Mouse (Mus musculus) layer of hippocampus, postnatal 36 days (tissue): ENCODE data around the gene Gm26602. TPM values are rescaled to one million over a fixed set of nuclear protein-coding genes. Genes with fewer than 3 reads are reported as not detected.
"Not testable (repeated sequence)": the region's sequence is repeated elsewhere in the genome, so short reads cannot be mapped to it uniquely, and the experiment has no call there.

ENCODE experiments used
- DNase-seq, 2 experiments: peaks; one replicate each; pipeline ENCODE4 v3.0.0; 2022
- total RNA-seq, 2 experiments: library from RNA; stranded (reverse); gene quantifications; 2 replicates each; pipeline ENCODE4 v1.2.3; 2021

Gene Gm26602
- total RNA-seq: not detected

- no peak for DNase-seq
Measured at GRCm38 (mm10) chr10:79910556-79910955, at the start of gene Gm26602. Gene Gm26602 (plus strand): TSS chr10:79910856.

GRCm38 (mm10) chr10:79861230-79862048 is 49.2 kb upstream of the Gm26602 start:
- no peak for DNase-seq

GRCm38 (mm10) chr10:79862049-79862788 is 48.4 kb upstream of the Gm26602 start:
- DNase-seq: no peak

- DNase-seq: no peak
Measured at GRCm38 (mm10) chr10:79862925-79863324, 47.7 kb upstream of the Gm26602 start.

- no peak for DNase-seq
Measured at GRCm38 (mm10) chr10:79864351-79865188, 46.1 kb upstream of the Gm26602 start.

GRCm38 (mm10) chr10:79865189-79865601 is 45.5 kb upstream of the Gm26602 start:
- no peak for DNase-seq

GRCm38 (mm10) chr10:79865801-79866295 is 44.8 kb upstream of the Gm26602 start:
- DNase-seq: no peak

- no peak for DNase-seq
Measured at GRCm38 (mm10) chr10:79866601-79867000, 44.1 kb upstream of the Gm26602 start.

GRCm38 (mm10) chr10:79871845-79872244 is 38.8 kb upstream of the Gm26602 start:
- no peak for DNase-seq

- DNase-seq: no peak
Measured at GRCm38 (mm10) chr10:79872862-79873261, 37.8 kb upstream of the Gm26602 start.

GRCm38 (mm10) chr10:79873313-79873712 is 37.3 kb upstream of the Gm26602 start:
- DNase-seq: no peak

GRCm38 (mm10) chr10:79873715-79874289 is 36.9 kb upstream of the Gm26602 start:
- no peak for DNase-seq

GRCm38 (mm10) chr10:79874290-79874862 is 36.3 kb upstream of the Gm26602 start, which contains the start of the genes Prtn3 and Plppr3:
Gene Prtn3 (plus strand): TSS chr10:79874476.
Gene Plppr3 (minus strand): TSS chr10:79874634.
- no peak for DNase-seq

- no peak for DNase-seq
Measured at GRCm38 (mm10) chr10:79877174-79877573, 33.5 kb upstream of the Gm26602 start.

GRCm38 (mm10) chr10:79877757-79878156 is 32.9 kb upstream of the Gm26602 start:
- no peak for DNase-seq

- no peak for DNase-seq
Measured at GRCm38 (mm10) chr10:79879527-79879926, 31.1 kb upstream of the Gm26602 start.

GRCm38 (mm10) chr10:79880721-79881120 is 29.9 kb upstream of the Gm26602 start:
- no peak for DNase-seq

GRCm38 (mm10) chr10:79881981-79882380 is 28.7 kb upstream of the Gm26602 start:
- DNase-seq: no peak

- peak; percentile 68 to 75 for DNase-seq
Measured at GRCm38 (mm10) chr10:79883297-79884084, 27.2 kb upstream of the Gm26602 start.

GRCm38 (mm10) chr10:79884446-79884845 is 26.2 kb upstream of the Gm26602 start:
- DNase-seq: no peak

GRCm38 (mm10) chr10:79884938-79885337 is 25.7 kb upstream of the Gm26602 start:
- not testable (repeated sequence) for DNase-seq
